ENCODE assay signal across 35 mouse cellular contexts in the genomic region with DNA sequence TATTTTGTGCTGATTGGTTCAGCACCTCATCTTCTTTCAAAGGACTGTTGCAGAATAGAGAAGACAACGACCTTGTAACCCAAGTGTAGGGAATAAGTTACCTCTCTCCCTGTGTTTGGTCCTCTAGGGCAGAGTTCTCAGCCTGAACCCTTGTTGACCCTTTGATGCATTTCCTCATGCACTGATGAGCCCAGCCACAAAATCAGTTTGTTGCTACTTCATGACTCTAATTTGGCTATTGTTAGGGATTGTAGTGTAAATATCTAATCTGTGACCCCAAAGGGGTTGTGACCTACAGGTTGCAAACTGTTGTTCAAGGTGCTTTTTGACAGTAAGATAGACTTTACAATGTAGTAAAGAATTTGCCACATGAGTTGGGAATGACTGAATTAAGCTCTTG.
"Had no signal": no experiment of that assay in that cellular context is flagged by ENCODE, and none has a peak within 500 bp of the region (broad histone marks: within the 10 kb centered on the region; RNA-seq: fewer than 3 reads in every experiment).

No protein-coding gene starts in this region.

- H3K27me3 ChIP-seq: heart, embryonic 12.5 days; heart, embryonic 13.5 days; heart, embryonic 15.5 days; hindbrain, embryonic 12.5 days; hindbrain, embryonic 13.5 days; hindbrain, embryonic 15.5 days; intestine, embryonic 15.5 days; kidney, embryonic 15.5 days had no signal

- H3K27ac ChIP-seq: heart, embryonic 10.5 days; heart, embryonic 15.5 days; hindbrain, embryonic 10.5 days; hindbrain, embryonic 12.5 days; hindbrain, embryonic 13.5 days; hindbrain, embryonic 14.5 days; hindbrain, embryonic 15.5 days; hindbrain, postnatal 0 days; intestine, embryonic 15.5 days; kidney, embryonic 15.5 days; kidney, postnatal 0 days; layer of hippocampus, adult 2 months had no signal

- H3K4me3 ChIP-seq: heart, embryonic 10.5 days; heart, embryonic 12.5 days; heart, embryonic 13.5 days; heart, embryonic 15.5 days; hindbrain, embryonic 10.5 days; hindbrain, embryonic 12.5 days; hindbrain, embryonic 13.5 days; hindbrain, embryonic 15.5 days; intestine, embryonic 15.5 days; kidney, embryonic 15.5 days; layer of hippocampus, adult 2 months had no signal

- H3K4me1 ChIP-seq: hindbrain, embryonic 10.5 days; hindbrain, embryonic 12.5 days; intestine, embryonic 15.5 days had no signal

- H3K4me2 ChIP-seq: heart, embryonic 11.5 days; heart, embryonic 12.5 days; heart, embryonic 13.5 days; heart, embryonic 15.5 days; hindbrain, embryonic 12.5 days; hindbrain, embryonic 13.5 days; hindbrain, embryonic 14.5 days; hindbrain, embryonic 15.5 days; intestine, embryonic 15.5 days; kidney, embryonic 15.5 days had no signal

- ATAC-seq: hindbrain, embryonic 16.5 days; hindbrain, postnatal 0 days; inflammation-experienced regulatory T-cells, adult 6 months; intestine, embryonic 15.5 days; intestine, embryonic 16.5 days; intestine, postnatal 0 days had no signal

- H3K9ac ChIP-seq: heart, embryonic 12.5 days; heart, embryonic 13.5 days; heart, embryonic 15.5 days; hindbrain, embryonic 12.5 days; hindbrain, embryonic 13.5 days; hindbrain, embryonic 14.5 days; hindbrain, embryonic 15.5 days; intestine, embryonic 15.5 days; kidney, embryonic 15.5 days had no signal

- H3K36me3 ChIP-seq: heart, embryonic 15.5 days; hindbrain, embryonic 12.5 days; hindbrain, embryonic 15.5 days; intestine, embryonic 15.5 days had no signal

- H3K9me3 ChIP-seq: heart, embryonic 10.5 days; heart, embryonic 12.5 days; heart, embryonic 13.5 days; heart, embryonic 15.5 days; hindbrain, embryonic 10.5 days; hindbrain, embryonic 12.5 days; hindbrain, embryonic 13.5 days; hindbrain, embryonic 15.5 days; intestine, embryonic 15.5 days; kidney, embryonic 15.5 days had no signal

- DNase-seq: heart, postnatal 10 days; heart, postnatal 14 days; heart, postnatal 36 days; heart, postnatal 4 days; kidney, adult 11 months; kidney, adult 18-20 months; kidney, adult 2 months; kidney, adult 8-10 months; kidney, adult 9 months; kidney, postnatal 10 days; kidney, postnatal 14 days; kidney, postnatal 25 days; kidney, postnatal 36 days; kidney, postnatal 4 days; layer of hippocampus, adult 9-11 months; layer of hippocampus, postnatal 36 days had no signal
